Mouse (Mus musculus) CH12.LX (cell line): ENCODE results near the gene Scrt2. TPM values are rescaled to one million over a fixed set of nuclear protein-coding genes. Genes with fewer than 3 reads are reported as not detected.

ENCODE experiments used
- DNase-seq: peaks from one replicate; pipeline ENCODE4 v3.0.0-alpha.2; 2013; ENCODE audit errors: extremely low read depth
- H3K27ac ChIP-seq: 2 replicates; pipeline ENCODE4 v1.5.1; 2012; ENCODE audit warnings: low read depth, mild to moderate bottlenecking, control low read depth, moderate library complexity; ENCODE audit not compliant: insufficient read depth
- H3K27me3 ChIP-seq: replicated peaks from 2 replicates; pipeline ENCODE3; 2012; ENCODE audit warnings: inconsistent platforms
- H3K36me3 ChIP-seq, 2 experiments: replicated peaks in 1 of 2; 2 replicates each; pipeline versions ENCODE3 to v1.6.1; 2012; ENCODE audit warnings: inconsistent platforms in 1 of 2, low read length in 1 of 2, mild to moderate bottlenecking in 1 of 2, mixed read lengths in 1 of 2, moderate library complexity in 1 of 2; ENCODE audit not compliant: control insufficient read depth in 1 of 2, insufficient read depth in 1 of 2
- H3K4me1 ChIP-seq, 2 experiments: 2 replicates each; pipeline ENCODE4 v1.6.1; 2012; ENCODE audit warnings: inconsistent platforms in 1 of 2, moderate library complexity in 1 of 2; ENCODE audit not compliant: insufficient read depth in 2 of 2, control insufficient read depth in 1 of 2
- H3K4me2 ChIP-seq: 2 replicates; pipeline ENCODE4 v1.6.1; 2012; ENCODE audit warnings: low read depth, mild to moderate bottlenecking, control low read depth; ENCODE audit not compliant: poor library complexity, insufficient read depth, severe bottlenecking
- H3K4me3 ChIP-seq, 3 experiments: fragments of 150-350 bp in 1 of 3; sonication (generic) in 1 of 3; replicated peaks in 1 of 3; 2 replicates each; pipeline versions ENCODE3 to v1.5.1; 2011 to 2012; ENCODE audit warnings: low read depth in 2 of 3, low read length in 2 of 3, mild to moderate bottlenecking in 2 of 3, moderate library complexity in 2 of 3, control low read depth in 1 of 3, improper control_type of control experiment in 1 of 3, inconsistent platforms in 1 of 3, mixed read lengths in 1 of 3; ENCODE audit not compliant: poor library complexity in 1 of 3
- H3K79me2 ChIP-seq: replicated peaks from 2 replicates; pipeline ENCODE4 v1.6.1; 2012; ENCODE audit warnings: mild to moderate bottlenecking, moderate library complexity; ENCODE audit not compliant: control insufficient read depth, poor library complexity, insufficient read depth, severe bottlenecking; ENCODE audit errors: extremely low read depth
- H3K9ac ChIP-seq: 2 replicates; pipeline ENCODE4 v1.6.1; 2012; ENCODE audit warnings: low read depth, mild to moderate bottlenecking, control low read depth, moderate library complexity; ENCODE audit not compliant: insufficient read depth
- H3K9me3 ChIP-seq: replicated peaks from 2 replicates; pipeline ENCODE3; 2012; ENCODE audit warnings: low read length, inconsistent platforms, mixed read lengths
- CHD1 ChIP-seq: IDR thresholded peaks from 2 replicates; pipeline ENCODE4 v1.6.1; 2012; ENCODE audit warnings: low read depth, low read length, improper control_type of control experiment, inconsistent platforms
- CTCF ChIP-seq, 2 experiments: IDR thresholded peaks in 1 of 2; conservative IDR thresholded peaks in 1 of 2; 2 replicates each; pipeline ENCODE4 v1.5.1; 2011 to 2012; ENCODE audit warnings: low read depth in 2 of 2, low read length in 2 of 2, improper control_type of control experiment in 1 of 2, inconsistent platforms in 1 of 2, mild to moderate bottlenecking in 1 of 2, moderate library complexity in 1 of 2
- EP300 ChIP-seq: IDR thresholded peaks from 2 replicates; pipeline ENCODE4 v1.6.1; 2011; ENCODE audit warnings: low read length, improper control_type of control experiment
- GABPA ChIP-seq: IDR thresholded peaks from 2 replicates; pipeline ENCODE4 v1.6.1; 2012; ENCODE audit warnings: low read depth, low read length, improper control_type of control experiment, inconsistent platforms; ENCODE audit not compliant: insufficient replicate concordance
- IRF4 ChIP-seq: IDR thresholded peaks from 2 replicates; pipeline ENCODE4 v1.6.1; 2014; ENCODE audit warnings: low read depth, mild to moderate bottlenecking, inconsistent platforms, low read length, improper control_type of control experiment
- MEF2A ChIP-seq: IDR thresholded peaks from 2 replicates; pipeline ENCODE4 v1.6.1; 2014; ENCODE audit warnings: low read depth, mild to moderate bottlenecking, inconsistent platforms, low read length, improper control_type of control experiment, borderline replicate concordance
- MYC ChIP-seq: IDR thresholded peaks from 2 replicates; pipeline ENCODE4 v1.6.1; 2011; ENCODE audit warnings: low read depth, mild to moderate bottlenecking, improper control_type of control experiment, low read length
- NELFE ChIP-seq: IDR thresholded peaks from 2 replicates; pipeline ENCODE4 v1.6.1; 2011; ENCODE audit warnings: low read depth, low read length, improper control_type of control experiment
- NRF1 ChIP-seq: IDR thresholded peaks from 2 replicates; pipeline ENCODE4 v1.6.1; 2014; ENCODE audit warnings: low read depth, mild to moderate bottlenecking, inconsistent platforms, low read length, improper control_type of control experiment, moderate library complexity
- PAX5 ChIP-seq: IDR thresholded peaks from 2 replicates; pipeline ENCODE4 v1.6.1; 2012; ENCODE audit warnings: low read length, inconsistent platforms, mixed read lengths
- POLR2AphosphoS2 ChIP-seq: IDR thresholded peaks from 2 replicates; pipeline ENCODE4 v1.6.1; 2011; ENCODE audit warnings: low read depth, low read length, improper control_type of control experiment
- RAD21 ChIP-seq: IDR thresholded peaks from 2 replicates; pipeline ENCODE4 v1.6.1; 2011; ENCODE audit warnings: low read depth, mild to moderate bottlenecking, low read length, improper control_type of control experiment, moderate library complexity
- SMC3 ChIP-seq: IDR thresholded peaks from 2 replicates; pipeline ENCODE4 v1.6.1; 2011; ENCODE audit warnings: low read depth, low read length, improper control_type of control experiment
- TCF12 ChIP-seq: IDR thresholded peaks from 2 replicates; pipeline ENCODE4 v1.6.1; 2014; ENCODE audit warnings: low read depth, mild to moderate bottlenecking, inconsistent platforms, low read length, improper control_type of control experiment
- USF1 ChIP-seq: IDR thresholded peaks from 2 replicates; pipeline ENCODE4 v1.6.1; 2014; ENCODE audit warnings: low read depth, mild to moderate bottlenecking, inconsistent platforms, low read length, improper control_type of control experiment
- USF2 ChIP-seq: conservative IDR thresholded peaks from 2 replicates; pipeline ENCODE4 v1.6.1; 2011; ENCODE audit warnings: low read depth, low read length, improper control_type of control experiment
- ZC3H11A ChIP-seq: IDR thresholded peaks from 2 replicates; pipeline ENCODE4 v1.6.1; 2012; ENCODE audit warnings: low read depth, mild to moderate bottlenecking, inconsistent platforms, low read length, improper control_type of control experiment
- ZNF384 ChIP-seq: IDR thresholded peaks from 2 replicates; pipeline ENCODE4 v1.6.1; 2012; ENCODE audit warnings: low read depth, low read length, improper control_type of control experiment, inconsistent platforms
- dilution Hi-C: fragments of 300-500 bp; cut with MboI; formaldehyde crosslinking; loops from 2 replicates; pipeline ENCODE4 v1.14.3; 2020; ENCODE audit warnings: low sequenced_read_pairs; ENCODE audit not compliant: extremely low pct_unique_long_range_greater_than_20kb, extremely low pct_ligation_motif_present
- in situ Hi-C: fragments of 300-500 bp; cut with MboI; formaldehyde crosslinking; loops from 3 replicates; pipeline ENCODE4 v1.14.3; 2019; ENCODE audit warnings: low sequenced_read_pairs, low pct_ligation_motif_present, low pct_unique_long_range_greater_than_20kb, mixed read lengths
- polyA plus RNA-seq: library from polyadenylated mRNA; unstranded; fragments of >175 nt; gene quantifications from 2 replicates; pipeline ENCODE4 v1.2.1, GENCODE M21; 2012; ENCODE audit warnings: low read depth; ENCODE audit not compliant: insufficient read length
- total RNA-seq, 2 experiments: library from RNA; depleted of rRNA; stranded (reverse); fragments of 300-350 nt in 1 of 2; fragments of >200 nt in 1 of 2; gene quantifications; 2 replicates each; pipeline ENCODE4 v1.2.3; 2012 to 2014

Scrt2 gene
- total and polyA plus RNA-seq, 3 experiments, result not detected

DNA sequence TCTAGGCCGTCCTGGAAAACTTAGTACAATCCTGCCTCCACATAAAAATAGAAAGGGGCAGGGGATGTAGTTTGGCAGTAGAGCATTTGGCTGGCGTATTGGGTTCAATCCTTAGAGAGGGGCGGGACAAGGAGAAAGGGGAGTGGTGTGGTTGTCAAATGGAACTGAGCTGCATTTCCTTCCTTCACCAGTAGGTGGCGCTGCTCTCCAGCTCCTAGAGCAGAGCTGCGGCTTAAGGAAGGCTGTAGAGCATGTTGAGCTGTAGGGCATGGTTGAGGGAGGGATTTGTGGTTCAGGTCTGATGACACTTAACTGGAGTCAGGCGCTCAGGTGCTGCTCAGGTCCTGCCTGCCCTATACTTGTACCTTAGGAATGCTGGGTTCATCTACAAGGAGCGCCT, 30.6 kb downstream of the Scrt2 start:
- no peaks in the 10 kb centered on the region for H3K36me3 ChIP-seq
- dilution Hi-C loops, result no loop called here
- H3K27me3 ChIP-seq, result peaks cover 77% of the 10 kb centered on the region
- in situ Hi-C loops, result loop anchor here (10.0 kb wide), 1 partner anchor 253 kb away; no protein-coding TSS in a partner anchor
- no peaks in the 10 kb centered on the region for H3K79me2 ChIP-seq
- H3K4me3 ChIP-seq, result no peak overlapping the region
- no peak overlapping the region for H3K9ac ChIP-seq
- no peak overlapping the region for H3K27ac ChIP-seq
- peaks cover 7% of the 10 kb centered on the region for H3K9me3 ChIP-seq
- H3K4me2 ChIP-seq, result no peak overlapping the region
- peaks cover 0 to 7% of the 10 kb centered on the region in 2 experiments; a peak in 2 of 4 replicates for H3K4me1 ChIP-seq
- DNase-seq, result peak; percentile 83
- TF ChIP-seq ZC3H11A, result no peak
- 0 out of 2 replicates have a peak, but pooled peaks have one; percentile 24 for TF ChIP-seq MYC
- no peak for TF ChIP-seq POLR2AphosphoS2
- no peak for TF ChIP-seq MEF2A
- TF ChIP-seq NRF1, result no peak
- no peak for TF ChIP-seq EP300
- TF ChIP-seq RAD21, result peak; percentile 94
- TF ChIP-seq USF1, result no peak
- no peak for TF ChIP-seq IRF4
- peak; percentile 22; the same call in 1 of the 2 replicates for TF ChIP-seq NELFE
- no peak for TF ChIP-seq PAX5
- no peak for TF ChIP-seq ZNF384
- peak; percentile 96 to 99 for TF ChIP-seq CTCF (conservative IDR thresholded peaks at IDR 0.05 in 1 of 2, IDR thresholded peaks at IDR 0.05 in 1 of 2; ENCODE audit: low read depth in 2 of 2, low read length in 2 of 2)
- no peak for TF ChIP-seq USF2
- peak; percentile 90 for TF ChIP-seq SMC3
- TF ChIP-seq GABPA, result no peak

DNA sequence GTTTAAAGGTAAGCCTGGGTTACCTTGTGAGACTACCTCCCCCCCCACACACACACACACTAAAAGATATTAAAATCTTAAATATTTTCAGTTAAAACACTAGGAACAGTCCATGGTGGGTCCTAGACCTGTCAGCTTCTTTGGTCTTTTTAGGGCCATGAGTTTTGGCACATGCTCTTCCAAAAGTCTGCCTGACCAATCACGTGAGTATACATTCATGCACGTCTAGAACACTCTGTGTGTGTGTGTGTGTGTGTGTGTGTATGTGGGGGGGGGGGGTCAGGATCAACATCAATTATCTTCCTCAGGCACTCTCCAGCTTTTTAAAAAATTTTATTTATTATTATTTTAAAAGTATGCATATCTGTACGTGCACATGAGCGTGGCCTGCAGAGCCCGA, 31.2 kb downstream of the Scrt2 start:
- peaks cover 81% of the 10 kb centered on the region for H3K27me3 ChIP-seq
- H3K9ac ChIP-seq, result no peak overlapping the region
- peaks cover 0 to 7% of the 10 kb centered on the region in 2 experiments; a peak in 2 of 4 replicates for H3K4me1 ChIP-seq
- no peak for DNase-seq
- no peaks in the 10 kb centered on the region for H3K79me2 ChIP-seq
- no peak overlapping the region for H3K4me2 ChIP-seq
- H3K36me3 ChIP-seq, result no peaks in the 10 kb centered on the region
- dilution Hi-C loops, result no loop called here
- TF ChIP-seq CHD1, result no peak
- TF ChIP-seq TCF12, result no peak
- TF ChIP-seq POLR2AphosphoS2, result no peak
- no peak for TF ChIP-seq EP300
- TF ChIP-seq ZNF384, result no peak
- TF ChIP-seq, all 38 proteins: peak for 0
- no peak overlapping the region for H3K27ac ChIP-seq
- in situ Hi-C loops, result loop anchor here (10.0 kb wide), 1 partner anchor 252 kb away; no protein-coding TSS in a partner anchor
- no peak overlapping the region for H3K4me3 ChIP-seq
- peaks cover 6% of the 10 kb centered on the region for H3K9me3 ChIP-seq
